Mouse (Mus musculus): ENCODE data around the gene Ccdc36.

Ccdc36 gene

DNA sequence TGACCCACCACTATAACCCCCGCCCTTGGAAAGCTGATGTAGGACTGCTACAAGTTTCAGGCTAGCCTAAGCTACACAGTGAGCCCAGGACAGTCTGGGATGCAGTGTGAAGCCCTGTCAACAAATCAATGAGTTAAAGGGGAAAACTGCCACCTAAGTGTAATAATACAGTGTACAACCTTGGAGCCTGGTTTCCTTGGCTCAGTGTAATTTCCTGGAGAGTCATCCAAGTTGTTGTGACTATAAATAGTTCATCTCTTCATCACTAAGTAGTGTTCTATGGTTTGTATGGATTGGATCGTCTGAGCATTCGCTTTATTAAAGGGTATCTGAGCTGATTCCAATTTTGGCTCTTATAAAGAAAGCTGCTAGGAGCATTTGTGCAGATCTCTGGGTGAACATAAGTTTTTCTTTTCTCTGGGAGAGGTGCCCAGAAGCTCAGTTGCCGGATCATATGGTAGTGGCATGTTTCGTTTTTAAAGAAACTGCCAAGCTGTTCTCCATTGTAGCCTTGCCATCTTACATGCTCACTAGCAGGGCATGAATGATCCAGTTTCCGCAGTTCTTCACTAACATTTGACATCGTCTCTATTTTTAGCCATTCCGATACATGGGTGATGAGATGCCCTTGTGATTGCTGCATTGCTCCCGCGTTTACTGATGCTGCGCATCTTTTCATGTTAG is 13.1 kb upstream of the Ccdc36 start:
- no peak for DNase-seq

DNA sequence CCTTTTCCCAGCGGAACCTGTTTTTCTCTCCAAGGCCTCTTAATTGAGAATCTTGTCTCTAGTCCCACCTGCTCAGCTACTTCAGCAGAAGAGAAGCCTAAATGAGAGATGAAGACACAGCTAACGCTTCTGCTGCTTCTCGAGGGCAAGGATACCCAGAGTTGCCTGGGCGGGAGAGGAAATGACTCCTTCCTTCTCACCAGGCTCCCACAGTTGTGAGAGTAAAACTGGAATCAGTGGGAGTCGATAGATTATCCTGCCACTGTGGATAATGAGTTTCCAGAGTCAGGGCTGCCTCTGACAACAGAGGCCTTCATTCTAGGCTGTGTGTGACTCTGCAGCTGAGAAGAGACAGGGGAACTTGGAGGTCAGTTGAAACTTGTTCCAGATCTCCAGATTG is 12.2 kb upstream of the Ccdc36 start:
- DNase-seq, result no peak

DNA sequence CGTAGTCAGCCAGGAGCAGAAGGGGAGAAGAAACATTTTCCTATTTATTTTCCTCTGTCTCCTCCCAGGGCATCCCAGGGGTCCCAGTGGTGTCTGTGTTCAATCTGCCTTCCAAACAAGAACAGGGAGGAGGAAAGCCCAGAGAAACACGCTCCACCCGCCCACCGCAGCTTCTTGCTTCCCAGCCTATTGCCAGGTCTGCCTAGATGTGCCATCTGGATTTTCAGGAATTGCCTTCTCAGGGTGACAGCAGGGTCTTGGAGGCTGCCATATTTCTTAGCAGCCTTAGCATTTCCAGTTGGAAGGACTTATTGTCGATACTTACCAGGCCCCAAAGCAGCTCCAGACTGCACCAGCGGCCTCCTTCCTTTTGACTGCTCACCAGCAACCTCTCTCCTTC is 10.9 kb upstream of the Ccdc36 start:
- no peak for DNase-seq

DNA sequence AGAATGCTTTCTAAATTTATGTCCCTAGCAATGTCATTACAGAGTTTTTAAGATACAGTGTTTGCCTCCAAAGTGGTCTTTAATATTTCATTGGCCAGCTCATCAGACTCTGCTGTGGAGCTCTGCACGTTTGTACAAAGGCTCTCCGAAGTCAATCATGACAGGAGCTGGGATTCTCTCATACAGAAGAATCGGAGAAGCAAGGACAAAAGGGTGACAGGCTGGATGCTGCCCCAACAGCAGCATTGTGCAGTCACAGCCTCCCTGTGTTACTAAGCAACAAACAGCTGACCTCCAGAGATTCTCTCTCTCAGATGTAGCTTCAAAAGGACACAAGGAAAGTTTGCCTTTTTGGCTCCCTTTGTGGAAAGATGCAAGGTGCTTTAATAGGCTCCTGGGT is 7.9 kb upstream of the Ccdc36 start, which contains the start of gene BC048562:
BC048562 (plus strand) TSS at position 301 of the 400 bp plus-strand sequence.
- DNase-seq, result no peak

DNA sequence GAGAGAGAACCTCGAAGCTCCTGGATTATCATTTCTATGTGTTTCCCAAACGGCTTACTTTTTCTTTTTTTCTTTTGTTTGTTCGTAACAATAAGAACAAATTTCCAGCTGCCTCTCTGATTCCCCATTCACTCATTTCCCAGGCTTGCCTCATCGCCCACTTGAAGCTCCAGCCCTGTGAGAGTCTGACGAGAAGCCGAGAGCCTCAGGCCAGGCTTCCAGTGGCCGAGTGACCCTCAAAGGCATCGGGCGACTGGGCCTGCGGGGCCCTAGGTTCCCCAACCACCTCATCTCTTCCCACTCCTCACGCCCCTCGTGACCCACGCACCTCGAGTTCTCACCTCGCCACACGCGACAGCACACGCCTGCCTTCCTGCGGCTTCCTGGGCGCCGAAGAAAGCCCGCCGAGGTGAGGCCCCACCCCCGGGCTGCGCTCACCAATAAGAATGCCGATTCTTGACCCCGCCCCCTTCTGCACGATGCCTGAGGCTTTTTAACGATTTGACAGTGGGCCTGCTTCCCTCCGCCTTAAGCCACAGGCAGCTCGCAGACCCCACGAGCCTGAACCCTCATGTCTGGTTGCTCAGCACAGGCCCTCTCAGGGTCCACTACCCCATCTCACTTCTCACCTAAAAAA is 3.3 kb upstream of the Ccdc36 start:
- DNase-seq, result no peak

DNA sequence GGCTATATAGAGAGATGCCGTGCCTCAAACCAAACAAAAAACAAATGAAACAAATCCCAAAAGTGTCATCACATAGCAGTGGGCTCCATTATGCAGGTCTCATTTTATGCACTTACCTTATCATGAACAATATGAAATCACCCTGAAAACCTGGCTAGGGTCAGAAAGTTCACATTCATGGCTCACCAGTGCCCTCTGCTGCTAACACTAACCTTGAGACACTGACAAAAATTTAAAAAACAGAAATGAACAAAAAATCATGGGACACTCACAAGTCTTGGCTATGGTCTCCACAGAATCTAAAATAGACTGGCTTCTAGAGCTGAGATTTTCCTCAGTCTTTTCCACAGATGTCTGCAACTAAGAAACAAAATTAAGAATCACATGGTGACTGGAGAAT is 16.1 kb downstream of the Ccdc36 start:
- DNase-seq, result no peak

DNA sequence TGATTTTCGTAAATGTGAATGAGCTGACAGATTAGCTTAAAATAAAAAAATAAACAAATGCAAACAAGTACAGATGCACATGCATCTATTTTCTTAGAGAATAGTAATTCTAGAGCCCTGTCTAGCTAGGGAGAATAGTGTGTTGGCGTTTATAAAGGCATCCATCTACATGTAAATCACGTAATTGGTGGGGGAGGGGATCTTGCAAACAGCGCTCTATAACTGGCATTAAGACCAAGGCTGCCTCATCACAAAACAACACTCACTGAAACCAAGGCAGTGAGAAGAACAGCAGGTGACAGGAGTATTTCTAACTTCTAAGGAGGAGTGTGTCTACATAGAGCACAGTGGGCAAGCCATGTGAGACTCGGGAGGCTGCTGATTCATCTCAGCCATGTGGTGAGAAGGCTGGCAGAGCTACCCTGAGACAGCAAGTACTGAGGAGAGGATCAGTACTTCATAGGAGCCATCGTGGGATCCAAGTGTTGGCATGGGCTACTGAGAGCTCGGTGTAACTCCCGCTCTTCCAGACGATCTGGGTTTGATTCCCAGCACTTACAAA is 16.8 kb downstream of the Ccdc36 start:
- no peak for DNase-seq

DNA sequence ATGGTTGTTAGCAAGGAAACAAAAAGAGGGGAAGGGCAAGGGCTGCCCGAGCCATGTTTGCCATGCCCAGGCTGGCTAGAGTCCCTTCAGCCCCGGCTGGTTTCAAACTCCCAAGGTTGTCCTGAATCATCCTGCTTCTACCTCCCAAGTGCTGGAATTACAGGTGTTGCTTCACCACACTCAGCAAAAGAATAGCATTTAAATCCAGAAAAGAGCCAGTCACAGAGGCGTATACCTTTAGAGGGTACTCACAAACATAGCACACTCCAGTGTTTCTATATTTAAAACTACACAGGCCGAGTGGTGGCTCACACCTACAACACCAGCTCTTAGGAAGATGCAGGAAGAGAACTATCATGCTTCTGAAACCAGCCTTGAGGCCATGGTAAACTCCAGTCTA is 18.7 kb downstream of the Ccdc36 start:
- no peak for DNase-seq

DNA sequence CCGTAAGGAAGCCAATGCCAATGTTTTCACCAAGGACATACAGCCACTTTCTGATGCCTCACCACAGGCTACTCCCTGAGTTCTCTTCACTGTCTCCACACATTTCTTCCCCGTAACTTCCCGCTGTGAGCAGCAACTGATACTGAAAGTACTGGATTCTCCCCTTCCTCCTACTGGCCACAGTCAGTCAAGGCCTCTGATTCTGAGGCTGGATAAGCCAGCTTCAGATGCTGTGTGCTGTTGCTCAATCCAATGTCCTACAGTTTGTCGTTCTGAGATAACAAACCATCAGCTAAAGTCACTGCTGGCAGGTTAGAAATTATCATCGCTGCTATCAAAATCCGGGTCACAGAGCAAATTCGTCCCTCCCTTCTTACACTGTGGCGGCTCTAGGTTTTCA is 23.8 kb downstream of the Ccdc36 start:
- DNase-seq, result no peak

DNA sequence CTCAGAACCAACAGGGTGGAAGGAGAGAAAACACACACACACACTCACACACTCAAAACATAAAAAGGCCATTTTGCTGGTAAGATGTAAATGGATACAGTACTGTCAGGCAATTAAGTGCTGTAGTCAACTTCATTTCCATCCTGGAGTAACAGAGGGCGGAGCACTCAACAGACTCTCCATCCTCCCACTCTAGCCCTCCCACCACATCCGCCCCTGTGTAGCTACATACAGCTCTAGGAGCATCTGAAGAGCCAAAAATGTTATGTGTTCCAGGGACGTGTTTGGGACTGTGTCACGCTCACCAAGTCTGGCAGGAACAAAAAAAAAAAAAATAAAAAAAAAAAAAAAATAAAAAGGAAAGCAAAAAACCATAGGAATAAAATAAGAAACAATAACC is 25.2 kb downstream of the Ccdc36 start:
- no peak for DNase-seq

DNA sequence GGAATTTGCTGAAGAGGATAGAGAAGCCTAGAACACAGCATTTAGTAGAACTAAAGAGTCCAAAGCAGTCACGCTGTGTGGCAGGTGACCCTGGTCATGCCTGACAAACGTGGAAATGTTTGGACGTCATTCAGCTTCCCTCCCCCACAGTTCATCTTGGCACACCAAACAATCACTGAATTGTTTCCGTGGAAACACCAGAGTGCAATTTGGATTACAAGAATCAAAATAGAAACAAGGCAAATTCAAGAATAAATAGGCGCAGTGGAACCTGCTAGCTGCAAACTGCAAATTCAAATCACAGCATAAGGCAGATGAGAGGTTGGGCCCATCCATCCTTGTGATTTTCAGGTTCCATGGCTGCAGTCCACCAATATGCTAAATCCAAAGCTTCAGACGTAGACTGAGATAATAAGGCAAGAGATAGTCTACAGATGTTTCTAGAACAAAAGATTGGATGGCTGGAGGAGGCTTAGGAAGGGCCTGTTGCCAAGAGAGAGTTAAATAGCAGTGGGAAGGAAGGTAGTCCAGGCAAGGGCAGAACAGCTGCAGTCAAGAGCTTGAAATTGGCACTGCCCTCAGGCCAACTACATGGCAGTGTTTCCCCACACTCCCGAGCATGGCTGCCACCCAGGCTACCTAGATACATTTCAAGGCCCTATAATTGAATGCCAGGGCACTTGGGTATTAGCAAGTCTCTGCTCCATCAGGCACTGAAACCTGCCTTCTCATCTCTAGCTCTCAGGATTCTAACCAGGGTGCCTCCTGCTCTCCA is 26.9 kb downstream of the Ccdc36 start:
- DNase-seq, result peak; percentile 20

DNA sequence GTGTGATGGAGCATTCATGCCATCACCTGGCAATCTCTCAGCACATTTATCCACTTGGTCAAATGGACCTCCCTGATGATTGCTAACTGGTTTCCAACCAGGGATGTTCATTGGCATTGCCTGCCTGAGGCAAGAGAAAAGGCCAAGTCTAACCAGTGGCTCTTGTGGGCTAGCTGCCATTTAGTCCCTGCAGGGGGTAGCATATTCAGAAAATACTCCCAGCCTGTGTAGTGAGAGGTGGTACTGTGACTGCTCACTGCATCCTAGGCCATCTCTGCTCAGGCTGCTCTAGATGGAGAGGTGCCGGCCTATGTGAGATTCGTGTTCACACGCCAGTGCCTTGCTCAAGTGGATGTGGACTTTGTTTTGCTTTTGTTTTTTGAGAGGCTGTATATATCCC is 30.0 kb downstream of the Ccdc36 start:
- peak; percentile 11 for DNase-seq

DNA sequence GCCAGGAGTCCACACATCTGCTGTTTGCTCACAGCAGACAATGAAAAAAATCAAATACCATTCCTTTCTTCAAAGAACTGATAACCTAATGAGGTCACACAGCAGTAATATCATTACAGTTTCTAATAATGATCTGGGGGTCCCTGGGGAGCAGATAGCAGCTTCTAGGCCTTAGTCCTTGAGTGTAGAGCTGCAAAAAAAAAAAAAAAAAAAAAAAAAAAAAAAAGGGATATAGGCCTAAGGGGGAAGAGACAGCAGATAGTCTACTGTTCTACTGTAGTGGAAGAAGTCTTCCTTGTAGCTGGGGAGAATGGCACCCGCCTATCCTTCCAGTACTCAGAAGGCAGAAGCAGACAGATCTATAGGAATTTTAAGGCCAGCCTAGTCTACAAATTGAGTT is 32.9 kb downstream of the Ccdc36 start:
- DNase-seq, result no peak

DNA sequence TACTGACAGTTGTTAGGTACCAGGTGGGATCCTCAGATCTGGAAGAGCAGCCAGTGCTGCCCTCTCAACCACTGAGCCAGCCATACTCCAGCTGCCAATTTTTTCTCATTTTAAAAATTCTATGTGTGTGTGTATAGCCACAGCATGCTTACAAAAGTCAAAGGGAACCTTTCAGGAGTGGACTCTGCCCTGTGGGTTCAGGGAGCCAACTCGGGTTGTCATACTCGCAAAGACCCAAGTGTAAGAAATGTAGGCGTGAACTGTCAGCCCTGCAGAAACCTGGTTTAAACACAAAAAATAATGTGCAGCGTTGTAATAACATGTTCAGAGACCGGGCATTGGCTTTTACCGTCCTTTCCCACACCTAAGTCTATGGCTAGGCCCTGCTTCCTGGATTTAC is 34.1 kb downstream of the Ccdc36 start:
- no peak for DNase-seq

DNA sequence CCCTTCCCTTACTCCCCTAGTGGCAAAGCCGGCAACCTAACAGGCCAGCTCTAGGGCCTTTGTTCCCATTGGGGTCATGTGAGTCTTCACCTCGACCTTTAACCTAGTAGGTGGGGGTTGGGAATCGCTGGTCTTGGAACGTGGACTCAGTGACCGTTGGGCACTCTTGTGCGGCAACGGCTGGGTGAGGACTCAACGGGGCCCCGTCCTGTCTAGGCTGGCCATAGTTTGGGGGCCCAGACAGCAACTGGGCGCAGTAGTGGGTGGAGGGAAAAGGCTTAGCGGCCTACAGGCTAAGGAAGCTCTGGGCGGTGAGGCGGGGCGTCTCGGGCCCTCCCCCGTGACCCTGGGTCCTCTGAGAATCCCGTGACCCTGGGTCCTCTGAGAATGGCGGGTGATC is 35.6 kb downstream of the Ccdc36 start, which contains the start of gene 1700102P08Rik:
1700102P08Rik (plus strand) TSS at position 130 of the 400 bp plus-strand sequence.
- DNase-seq, result no peak

DNA sequence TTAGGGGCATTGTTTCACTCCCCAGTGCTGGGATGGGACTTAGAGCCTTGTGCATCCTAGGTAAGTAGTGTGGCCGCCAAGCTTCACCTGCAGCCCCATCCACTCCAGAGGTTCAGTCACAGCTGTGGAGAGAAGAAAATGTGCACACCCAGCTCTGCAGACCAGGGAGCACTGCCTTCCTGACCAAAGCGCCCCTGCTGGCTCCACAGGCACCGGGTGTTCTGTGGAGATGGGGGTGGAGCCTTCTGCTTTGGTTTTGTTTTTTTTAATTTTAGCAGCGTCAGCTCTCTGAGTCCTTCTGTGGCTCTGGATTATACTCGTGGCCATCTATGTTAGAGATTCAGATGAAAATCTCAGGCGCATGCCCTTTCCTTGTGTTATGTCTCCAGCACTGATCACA is 39.1 kb downstream of the Ccdc36 start:
- DNase-seq, result no peak

DNA sequence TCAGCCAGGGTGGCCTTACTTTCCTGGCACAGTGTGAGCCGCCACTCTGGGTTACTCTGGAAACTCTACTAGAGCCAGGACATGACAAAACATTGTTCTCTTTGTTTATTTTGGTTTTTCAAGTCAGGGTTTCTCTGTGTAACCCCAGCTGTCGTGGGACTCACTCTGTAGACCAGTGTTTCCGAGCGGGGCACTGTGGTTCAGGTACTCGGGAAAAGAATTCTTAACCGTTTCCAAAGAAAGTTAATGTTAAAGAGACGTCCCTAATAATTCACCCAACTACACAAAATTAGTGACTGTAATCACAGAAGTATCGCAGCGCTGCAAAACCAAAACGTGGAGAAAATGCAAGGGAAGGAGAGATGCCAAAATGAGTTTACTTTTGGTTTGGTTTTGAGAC is 39.7 kb downstream of the Ccdc36 start:
- DNase-seq, result no peak

DNA sequence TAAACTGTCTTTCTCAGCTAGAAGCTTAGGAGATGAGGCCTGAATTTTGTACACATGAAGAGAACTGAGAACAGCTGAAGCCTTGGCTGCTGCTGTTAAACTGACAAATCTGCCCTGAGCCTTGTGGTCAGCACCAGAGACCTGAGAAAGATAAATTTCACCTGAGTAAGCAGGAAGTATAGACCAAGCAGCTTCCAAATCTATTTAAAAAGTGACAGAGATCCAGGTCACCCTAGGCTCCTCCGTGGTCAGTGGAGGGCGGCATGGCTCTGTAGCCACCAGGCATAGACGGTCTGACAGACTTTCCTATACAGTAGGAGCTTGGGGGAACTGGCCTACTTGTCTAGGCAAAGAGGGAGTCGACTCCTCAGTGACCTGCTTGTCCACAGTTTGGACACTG is 41.5 kb downstream of the Ccdc36 start:
- no peak for DNase-seq

DNA sequence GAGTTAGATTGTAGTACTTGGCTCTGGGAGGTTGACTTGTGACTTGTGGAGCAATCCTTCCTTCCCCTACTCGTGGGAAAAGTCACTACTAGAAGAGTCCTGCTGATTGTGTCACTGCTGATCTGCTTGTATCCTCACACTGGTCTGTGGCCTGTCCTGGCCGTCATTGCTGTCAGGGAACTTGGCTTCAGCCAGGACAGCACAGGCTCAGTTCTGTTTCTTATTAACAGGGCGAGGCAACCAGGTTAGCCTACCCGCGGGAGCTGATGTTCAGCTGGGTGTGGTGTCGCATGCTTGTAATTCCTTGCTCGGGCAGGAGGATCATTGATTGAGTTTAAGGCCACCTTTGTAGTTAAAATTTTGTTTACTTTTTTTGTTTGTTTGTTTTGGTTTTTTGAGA is 43.3 kb downstream of the Ccdc36 start:
- DNase-seq, result no peak

DNA sequence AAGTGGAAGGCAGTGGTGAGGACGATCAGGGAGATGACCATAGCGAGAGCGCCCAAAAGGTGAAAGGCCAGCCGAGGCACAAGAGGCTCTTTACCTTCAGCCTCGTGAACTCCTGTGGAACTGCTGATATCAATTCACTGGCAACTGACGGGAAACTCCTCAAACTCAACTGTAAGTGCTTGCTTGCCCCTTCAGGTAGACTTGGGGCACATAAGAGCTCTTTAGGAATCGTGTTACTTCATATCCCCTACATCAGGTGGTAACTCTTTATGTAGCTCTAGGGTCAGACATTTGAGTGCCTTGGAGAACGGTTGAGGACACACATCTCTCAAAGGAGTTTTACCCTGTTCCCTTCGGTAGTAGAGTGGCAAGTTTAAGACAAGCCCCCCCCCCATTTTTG is 46.9 kb downstream of the Ccdc36 start:
- DNase-seq, result no peak

DNA sequence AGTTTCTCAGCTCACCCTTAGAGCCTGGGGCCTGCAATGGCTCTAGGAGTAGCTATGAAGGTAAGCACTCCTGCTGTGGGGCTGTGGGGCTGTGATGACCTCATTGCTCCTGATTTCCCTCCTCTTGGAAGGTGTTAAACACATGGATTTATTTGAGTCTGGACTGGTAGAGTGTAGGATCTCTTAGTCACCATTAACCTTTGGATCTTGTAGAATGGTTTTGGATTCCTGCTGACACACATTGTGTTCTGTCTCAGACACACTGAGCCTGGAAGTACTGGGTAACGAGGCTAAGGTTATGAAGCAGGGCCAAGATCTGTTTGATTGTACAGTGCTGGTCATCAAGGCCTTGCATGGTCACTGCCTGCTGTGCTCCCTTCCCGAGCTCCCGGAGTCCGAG is 49.0 kb downstream of the Ccdc36 start:
- DNase-seq, result no peak

DNA sequence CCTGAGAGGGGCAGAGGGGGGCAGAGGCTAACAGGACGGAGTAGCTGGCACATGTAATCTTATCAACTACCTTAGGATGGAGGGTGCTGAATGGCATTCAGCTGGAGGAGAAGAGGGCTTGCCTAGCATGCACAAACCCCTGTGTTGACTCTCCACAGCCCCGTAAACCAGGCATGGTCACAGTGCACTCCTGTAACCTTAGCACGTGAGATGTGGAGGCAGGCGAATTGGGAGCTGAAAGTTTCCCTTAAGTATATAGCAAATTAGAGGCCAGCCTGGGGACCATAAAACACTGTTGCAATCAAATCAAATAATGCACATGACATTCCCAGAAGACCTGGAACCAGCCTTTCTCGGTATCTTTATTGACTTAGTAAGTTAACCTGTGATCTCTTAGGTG is 49.5 kb downstream of the Ccdc36 start:
- DNase-seq, result no peak

DNA sequence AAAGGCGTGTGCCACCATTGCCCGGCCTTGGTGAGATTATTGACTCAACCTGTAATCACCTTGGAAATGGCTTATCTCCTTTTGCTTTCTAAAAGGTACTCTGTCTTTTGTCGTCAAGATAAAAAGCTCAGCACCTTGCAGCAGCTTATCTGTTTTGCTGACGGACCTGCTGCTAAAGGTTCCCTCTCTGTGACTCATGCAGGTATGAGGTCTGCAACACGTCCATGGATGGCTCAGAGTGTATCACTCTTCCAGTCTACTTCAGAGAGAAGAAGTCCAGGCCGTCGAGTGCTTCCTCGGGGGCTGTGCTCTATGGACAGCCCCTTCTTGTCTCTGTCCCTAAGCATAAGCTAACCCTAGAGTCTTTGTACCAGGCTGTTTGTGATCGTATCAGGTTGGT is 50.0 kb downstream of the Ccdc36 start:
- DNase-seq, result no peak
